Mouse (Mus musculus) right cerebral cortex, postnatal 25 days (tissue): Measurements from ENCODE around the gene Wdsub1.
"Not testable (repeated sequence)": the region's sequence is repeated elsewhere in the genome, so short reads cannot be mapped to it uniquely, and the experiment has no call there.

Experiments used
- DNase-seq: peaks from one replicate; pipeline ENCODE4 v3.0.0; 2022

Wdsub1 gene

DNA sequence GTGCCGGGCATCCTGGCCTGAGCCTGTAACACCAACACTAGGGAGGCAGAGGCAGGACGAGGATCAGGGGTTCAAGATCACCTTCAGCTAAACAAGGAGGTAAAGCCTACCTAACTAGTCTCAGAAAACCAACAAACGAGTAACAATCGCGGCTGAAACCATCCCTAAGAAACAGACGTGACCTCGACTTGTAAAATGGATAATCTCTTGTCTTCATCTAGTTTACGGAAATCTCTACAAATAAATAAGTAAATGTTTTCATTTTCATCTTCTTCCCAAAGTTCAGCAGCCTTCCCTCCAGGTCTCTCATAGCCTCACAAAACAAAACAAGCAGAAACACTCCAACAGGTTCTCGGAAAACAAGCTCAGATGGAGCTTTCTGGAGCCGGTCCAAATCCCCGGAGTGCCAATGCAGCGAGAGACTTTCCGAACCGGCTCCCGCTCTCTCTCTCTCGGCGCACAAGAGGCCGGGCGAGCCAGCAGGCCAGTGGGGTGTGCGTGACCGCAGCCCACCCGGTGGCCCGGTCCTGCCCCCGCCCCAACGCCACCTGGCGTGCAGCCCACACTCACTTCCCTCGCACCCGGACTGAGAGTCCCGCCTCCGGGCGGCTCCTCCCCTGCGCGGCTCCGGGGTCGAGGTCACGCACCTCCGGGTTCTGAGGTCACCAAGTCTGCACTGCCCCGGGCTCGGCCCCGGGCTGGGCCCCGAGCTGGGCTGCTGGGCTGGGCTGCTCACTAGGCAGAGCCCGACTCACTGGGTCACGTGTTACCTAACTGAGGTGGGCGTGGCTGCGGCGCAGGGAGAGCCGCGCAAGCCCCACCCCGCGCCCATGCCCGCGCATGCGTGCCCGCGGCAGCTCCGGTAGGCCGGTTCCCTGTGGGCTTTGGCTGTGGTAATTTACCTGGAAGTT, at the start of gene Wdsub1:
Wdsub1 (minus strand) TSS at position 761 of the 911 bp plus-strand sequence.
- DNase-seq = peak; percentile 91

- DNase-seq = no peak
These were observed 31.2 kb upstream of the Wdsub1 start for GRCm38 (mm10) chr2:59913610-59914009.

DNA sequence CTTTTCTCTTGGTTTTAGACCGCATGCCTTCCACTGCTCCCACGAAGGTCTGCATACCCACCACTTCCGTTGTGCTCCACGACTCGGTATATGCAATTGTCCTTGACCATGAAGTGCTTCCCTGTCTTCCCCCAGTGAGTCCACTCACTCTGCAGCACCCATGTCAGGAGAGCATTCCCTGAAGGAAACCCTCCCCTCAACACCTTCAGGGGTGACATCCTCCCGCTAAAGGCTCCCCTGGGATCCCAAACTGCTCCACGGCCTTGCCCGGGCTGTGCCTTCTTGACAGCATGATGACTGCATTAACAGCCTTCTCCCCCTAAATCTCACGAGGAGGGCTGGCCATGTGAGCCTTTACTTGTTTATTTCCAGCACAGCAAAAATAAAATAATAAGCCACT, 25.7 kb upstream of the Wdsub1 start:
- no peak for DNase-seq

DNA sequence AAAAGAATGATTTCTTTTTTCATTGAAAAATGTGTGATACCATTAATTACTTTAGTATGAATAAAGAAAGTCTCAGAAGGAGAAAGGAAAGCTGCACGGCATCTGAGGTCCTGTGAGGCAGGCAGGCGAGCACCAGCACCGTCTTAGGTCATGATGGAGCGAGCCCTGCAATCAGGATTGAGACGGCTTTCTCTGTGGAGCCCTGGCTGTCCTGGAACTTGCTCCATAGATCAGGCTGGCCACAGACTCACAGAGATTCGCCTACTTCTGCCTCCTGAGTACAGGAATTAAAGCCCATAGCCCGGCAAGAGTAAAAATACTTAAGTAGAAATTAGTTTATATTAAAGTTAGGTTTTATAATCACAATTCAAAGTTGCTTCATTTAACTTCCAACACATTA, 21.6 kb upstream of the Wdsub1 start:
- DNase-seq = no peak

GRCm38 (mm10) chr2:59898666-59899065, 16.3 kb upstream of the Wdsub1 start:
- DNase-seq = no peak

DNA sequence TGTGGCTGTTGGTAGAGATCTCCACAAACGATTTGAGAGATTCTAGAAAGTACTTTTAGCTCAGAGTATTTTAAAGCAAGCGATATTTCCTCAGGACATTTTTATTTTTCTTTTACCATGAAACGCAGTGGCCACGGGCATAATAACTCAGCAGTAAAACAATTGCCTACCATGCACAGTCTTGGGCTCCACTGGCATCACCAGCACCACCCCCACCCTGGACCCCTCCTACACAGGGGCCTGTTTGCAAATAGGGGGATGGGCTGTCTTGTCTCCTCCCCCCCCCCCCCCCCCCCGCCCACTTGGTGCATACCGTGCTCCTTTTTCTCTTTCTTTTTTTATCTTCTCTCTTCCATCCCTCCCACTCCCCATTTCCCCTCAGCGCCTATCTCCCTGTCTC, 15.7 kb upstream of the Wdsub1 start:
- no peak for DNase-seq

DNA sequence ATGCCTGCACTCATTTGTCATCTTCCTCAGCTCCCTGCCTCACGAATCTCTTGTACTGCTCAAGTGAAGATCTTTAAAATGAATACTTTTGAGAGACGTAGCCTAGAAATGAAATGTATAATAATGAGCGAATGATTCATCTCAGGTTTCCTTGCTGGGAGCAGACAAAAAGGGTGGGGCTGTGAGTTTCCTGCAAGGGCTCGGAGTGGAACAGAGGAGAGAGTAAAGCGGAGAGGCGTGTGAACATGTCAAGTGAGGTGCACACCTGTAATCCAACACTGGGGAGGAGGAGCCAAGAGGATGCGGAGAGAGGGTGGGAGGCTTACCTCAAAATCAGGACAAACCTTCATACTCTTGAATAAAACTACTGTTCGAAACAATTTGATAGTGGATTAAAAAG, 14.4 kb upstream of the Wdsub1 start:
- no peak for DNase-seq

DNA sequence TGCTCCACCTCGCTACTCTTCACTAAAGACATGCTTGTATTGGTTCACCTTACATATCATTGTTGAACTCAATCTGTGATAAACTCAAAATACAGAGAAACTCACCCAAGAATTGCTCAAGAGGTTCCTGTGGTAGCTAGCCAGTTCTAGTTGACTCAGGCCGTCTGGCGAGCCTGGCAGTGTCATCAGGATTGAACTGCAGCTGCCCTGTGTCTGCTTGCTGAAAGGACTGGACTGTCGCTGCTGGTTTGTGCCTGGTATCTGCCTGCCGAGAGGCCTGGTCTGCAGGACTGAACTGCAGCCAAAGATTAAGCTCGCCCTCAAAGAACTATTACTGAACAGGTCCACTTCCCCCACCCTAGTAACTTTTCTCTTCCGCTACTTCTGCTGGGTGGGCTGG, 14.0 kb upstream of the Wdsub1 start:
- no peak for DNase-seq

GRCm38 (mm10) chr2:59889699-59890098, 7.3 kb upstream of the Wdsub1 start:
- no peak for DNase-seq

- no peak for DNase-seq
These were observed 421 bp upstream of the Wdsub1 start for GRCm38 (mm10) chr2:59882742-59883281.

- DNase-seq = no peak
These were observed 987 bp downstream of the Wdsub1 start for GRCm38 (mm10) chr2:59881404-59881803.

DNA sequence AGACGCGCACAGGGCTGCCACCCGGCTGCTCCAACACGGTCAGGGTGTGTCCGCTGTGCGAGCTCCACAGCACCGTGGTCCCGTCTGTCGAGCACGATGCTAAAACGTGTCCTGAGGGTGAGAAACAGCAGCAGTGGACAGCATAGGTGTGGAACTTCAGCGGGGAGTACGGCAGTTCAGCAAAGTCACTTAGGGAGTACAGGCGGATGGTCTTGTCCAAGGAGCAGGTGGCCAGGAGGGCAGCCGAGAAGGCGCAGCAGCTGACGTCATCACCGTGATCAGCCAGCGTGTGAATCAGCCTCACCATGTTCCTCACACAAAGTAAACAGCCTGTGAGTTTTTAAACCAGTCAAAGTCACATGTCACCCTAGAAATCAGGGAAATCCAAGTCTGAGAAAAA, 4.2 kb downstream of the Wdsub1 start:
- DNase-seq = no peak

DNA sequence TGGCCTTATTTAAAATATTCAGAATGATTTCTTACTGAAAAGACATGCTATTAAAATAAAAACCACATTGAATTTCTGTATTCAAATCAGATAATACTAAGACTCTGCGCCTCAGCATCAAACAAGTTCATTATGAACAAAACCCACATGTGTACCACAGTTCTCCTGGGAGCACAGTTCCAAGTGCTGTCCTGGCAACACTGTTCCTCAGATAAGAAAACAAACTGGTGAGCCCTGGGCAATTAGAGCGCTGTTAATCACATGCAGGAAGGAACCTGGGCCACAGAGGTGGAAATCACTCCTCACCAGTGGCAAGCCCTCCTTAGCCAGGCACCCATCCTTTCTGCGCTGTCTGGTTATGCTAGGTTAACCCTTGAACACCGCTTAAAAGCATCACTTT, 5.1 kb downstream of the Wdsub1 start:
- no peak for DNase-seq

DNA sequence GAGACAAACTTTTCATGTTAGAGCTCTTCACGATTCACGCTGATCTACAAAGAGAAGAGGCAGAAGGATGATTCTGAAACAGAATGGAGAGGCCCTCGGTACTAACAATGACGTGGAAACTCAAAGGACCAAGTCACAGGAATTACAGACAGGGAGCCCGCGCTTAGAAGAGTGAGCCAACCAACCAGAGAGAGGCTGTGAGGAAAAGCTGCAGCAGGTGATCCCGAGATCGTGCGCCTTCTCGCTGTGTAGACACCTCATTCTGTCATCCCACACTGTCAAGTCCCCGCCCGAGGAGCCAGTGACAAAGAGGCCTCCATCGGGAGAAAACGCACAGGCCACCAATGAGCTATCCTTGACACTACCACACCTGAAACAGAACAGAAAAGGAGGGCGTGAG, 5.9 kb downstream of the Wdsub1 start:
- DNase-seq = no peak

DNA sequence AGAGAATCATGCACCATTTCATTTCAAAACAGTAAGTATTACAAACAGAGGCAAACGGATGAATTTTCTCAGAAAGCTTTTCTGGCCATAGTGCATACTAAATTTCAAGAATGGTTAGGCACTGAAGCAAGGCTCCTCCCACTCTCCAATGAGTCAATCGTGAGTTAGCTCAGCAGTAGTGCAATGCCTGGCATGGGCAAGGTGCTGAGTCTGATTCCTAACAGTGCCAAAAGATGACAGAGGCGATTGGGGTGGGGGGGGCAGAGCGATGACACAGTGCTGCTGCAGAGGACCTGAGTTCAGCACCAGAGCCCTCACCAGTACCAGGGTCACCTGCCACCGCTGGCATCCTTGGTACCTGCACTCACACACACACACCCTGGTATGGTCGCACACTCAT, 11.9 kb downstream of the Wdsub1 start:
- no peak for DNase-seq

DNA sequence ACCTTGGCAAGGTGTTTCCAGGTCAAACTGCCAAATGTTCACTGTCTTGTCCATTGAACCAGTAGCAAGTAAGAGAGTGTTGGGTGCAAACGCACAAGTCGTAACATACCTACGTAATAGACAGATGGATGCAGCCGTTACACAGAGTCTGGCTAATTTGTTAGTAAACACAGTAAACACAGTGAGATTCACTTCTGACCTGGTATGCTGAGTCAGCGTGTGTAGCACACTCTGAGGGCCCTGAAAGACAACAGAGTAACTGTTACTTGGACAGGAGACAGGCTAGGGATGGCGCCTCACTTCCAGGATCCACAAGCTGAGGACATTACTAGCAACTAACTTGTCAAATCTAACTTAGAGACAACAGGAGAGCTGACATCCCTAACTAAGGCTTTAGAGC, 19.8 kb downstream of the Wdsub1 start:
- no peak for DNase-seq

GRCm38 (mm10) chr2:59854363-59854762, 28.0 kb downstream of the Wdsub1 start:
- no peak for DNase-seq

DNA sequence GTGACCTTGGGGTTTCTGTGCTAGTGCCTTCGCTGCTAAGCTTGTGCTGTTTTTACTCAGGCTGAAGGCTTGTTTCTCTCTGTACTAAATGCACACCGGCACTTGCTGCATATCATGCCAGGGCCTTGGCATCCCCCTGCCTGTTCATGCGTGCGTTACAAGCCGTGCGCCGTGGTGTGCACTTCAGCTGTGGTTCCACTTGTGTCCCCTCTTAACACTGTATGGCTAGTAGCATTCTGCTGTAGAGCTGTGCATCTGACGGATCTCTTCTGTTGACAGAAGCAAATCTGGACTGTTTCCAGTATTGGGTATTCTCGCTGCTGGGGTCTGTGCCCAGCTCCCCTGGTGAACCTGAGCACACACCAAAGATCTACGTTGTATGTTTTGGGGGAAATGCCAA, 28.8 kb downstream of the Wdsub1 start:
- DNase-seq = no peak

DNA sequence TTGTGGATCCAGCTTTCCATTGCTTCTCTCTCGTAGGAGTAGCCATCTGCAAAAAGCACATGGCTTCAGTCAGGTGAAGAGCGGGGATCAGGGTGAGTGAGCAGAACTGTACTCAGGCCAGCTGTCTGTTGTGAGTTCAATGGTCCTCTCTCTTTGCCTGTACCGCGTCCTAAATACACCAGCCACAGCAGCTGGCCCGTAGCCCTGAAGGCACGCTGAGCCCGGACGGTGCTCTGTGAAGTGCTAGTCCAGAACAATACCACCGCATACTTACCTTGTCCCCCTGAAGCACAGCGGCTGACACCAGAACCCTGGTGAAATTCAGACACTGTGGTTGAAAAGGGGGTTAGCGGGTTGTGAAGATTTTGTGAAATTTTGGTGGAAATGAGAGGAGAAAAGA, 29.5 kb downstream of the Wdsub1 start:
- no peak for DNase-seq

- DNase-seq = not testable (repeated sequence)
These were observed 30.5 kb downstream of the Wdsub1 start for GRCm38 (mm10) chr2:59851885-59852284.

DNA sequence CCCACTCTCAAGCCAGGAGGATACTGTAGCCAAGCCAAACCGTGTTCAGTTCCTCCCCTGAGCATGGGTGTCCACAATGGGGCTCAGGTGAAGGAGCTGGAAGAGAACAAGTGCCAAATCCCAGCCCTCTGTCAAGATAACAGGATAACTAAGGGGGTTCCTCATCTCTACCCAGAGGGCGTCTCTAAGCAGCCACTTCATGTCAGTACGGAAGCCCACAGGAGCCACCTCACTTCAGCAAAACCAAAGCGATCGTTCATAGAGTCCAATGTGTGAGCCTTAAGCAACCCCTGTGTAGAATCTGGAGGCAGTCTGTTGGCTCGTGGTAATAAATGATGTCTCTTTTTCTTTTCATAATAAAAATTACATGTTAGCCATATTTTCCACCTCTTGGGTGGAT, 38.5 kb downstream of the Wdsub1 start:
- no peak for DNase-seq

DNA sequence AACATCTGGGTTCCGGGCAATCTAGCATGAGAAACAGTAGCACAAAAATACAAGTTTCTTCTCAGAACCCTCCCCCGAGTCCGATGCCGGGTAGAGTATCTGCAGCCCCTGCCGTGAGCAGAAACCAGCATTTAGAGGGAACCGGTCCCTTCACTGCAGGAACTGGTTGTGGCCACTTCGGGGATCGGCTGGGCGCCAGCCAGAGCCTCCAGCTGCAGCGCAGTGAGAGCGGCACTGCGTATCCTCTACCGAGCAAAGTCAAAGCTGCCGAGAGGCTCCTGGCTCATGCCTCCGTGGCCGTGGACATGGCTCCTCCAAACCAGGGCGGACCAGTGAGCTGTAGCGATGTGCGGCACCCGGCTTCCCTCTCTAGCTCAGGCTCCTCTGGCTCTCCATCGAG, 39.2 kb downstream of the Wdsub1 start:
- no peak for DNase-seq

DNA sequence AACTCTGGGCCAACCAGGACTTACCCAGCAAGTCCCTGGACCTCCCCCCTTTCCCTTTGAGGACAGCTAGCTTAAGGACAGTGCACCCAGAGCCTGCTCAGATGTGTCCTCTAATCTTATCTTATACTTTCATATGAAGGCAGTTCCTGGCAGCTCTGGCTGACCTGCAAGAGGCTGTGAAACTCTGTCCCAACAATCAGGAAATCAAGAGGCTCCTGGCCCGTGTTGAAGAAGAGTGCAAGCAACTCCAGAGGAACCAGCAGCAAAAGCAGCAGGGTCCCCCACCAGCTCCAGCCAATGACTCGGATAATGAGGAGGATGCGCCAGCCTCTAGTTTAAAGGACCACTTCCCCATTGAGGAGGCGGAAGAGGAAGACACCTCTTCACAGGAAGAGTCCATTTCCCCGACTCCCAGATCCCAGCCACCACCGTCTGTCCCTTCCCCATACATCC, 39.8 kb downstream of the Wdsub1 start:
- no peak for DNase-seq

GRCm38 (mm10) chr2:59841944-59842343, 40.4 kb downstream of the Wdsub1 start:
- no peak for DNase-seq
